Mouse (Mus musculus): ENCODE measurements around the gene Foxe3.

DNA sequence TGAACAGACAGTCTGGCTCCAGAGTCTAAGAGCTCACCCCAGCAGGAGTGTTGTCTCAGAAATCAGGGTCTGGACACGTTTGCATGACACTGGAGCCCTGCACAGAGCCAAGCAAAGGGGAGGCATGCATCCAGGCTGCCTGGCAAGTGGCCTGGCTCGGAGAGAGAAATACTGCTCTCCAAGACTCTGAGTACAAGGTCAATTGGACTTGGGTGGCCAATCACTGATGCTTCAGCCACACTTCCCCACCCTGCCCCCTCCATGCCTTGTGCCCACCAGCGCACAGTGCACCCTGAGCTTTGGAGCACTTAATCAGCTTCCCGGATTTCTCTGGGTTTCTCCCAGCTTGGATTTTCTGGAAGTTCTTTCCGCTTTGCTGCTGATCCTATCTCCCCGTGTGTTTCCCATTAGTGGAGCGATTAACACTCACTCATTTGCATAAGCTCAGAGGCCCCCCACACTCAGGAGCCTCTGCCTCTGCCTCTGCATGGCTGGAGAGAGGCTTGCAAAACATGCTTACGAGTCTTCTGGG lies 49.3 kb downstream of the Foxe3 start:
- TF ChIP-seq CTCF (IDR thresholded peaks at IDR 0.05; ENCODE audit: low read depth) (no peak), EP300 (optimal IDR thresholded peaks at IDR 0.05) (no peak)

Data from stomach, postnatal 0 days (tissue).